Mouse (Mus musculus) CH12.LX (cell line): ENCODE data around the gene Ccdc78. TPM values are rescaled to one million over a fixed set of nuclear protein-coding genes. Genes with fewer than 3 reads are reported as not detected.

Source experiments
- DNase-seq: peaks from one replicate; pipeline ENCODE4 v3.0.0-alpha.2; 2013; ENCODE audit errors: extremely low read depth
- H3K27ac ChIP-seq: 2 replicates; pipeline ENCODE4 v1.5.1; 2012; ENCODE audit warnings: low read depth, mild to moderate bottlenecking, control low read depth, moderate library complexity; ENCODE audit not compliant: insufficient read depth
- H3K27me3 ChIP-seq: replicated peaks from 2 replicates; pipeline ENCODE3; 2012; ENCODE audit warnings: inconsistent platforms
- H3K36me3 ChIP-seq, 2 experiments: replicated peaks in 1 of 2; 2 replicates each; pipeline versions ENCODE3 to v1.6.1; 2012; ENCODE audit warnings: inconsistent platforms in 1 of 2, low read length in 1 of 2, mild to moderate bottlenecking in 1 of 2, mixed read lengths in 1 of 2, moderate library complexity in 1 of 2; ENCODE audit not compliant: control insufficient read depth in 1 of 2, insufficient read depth in 1 of 2
- H3K4me1 ChIP-seq, 2 experiments: 2 replicates each; pipeline ENCODE4 v1.6.1; 2012; ENCODE audit warnings: inconsistent platforms in 1 of 2, moderate library complexity in 1 of 2; ENCODE audit not compliant: insufficient read depth in 2 of 2, control insufficient read depth in 1 of 2
- H3K4me2 ChIP-seq: 2 replicates; pipeline ENCODE4 v1.6.1; 2012; ENCODE audit warnings: low read depth, mild to moderate bottlenecking, control low read depth; ENCODE audit not compliant: poor library complexity, insufficient read depth, severe bottlenecking
- H3K4me3 ChIP-seq, 3 experiments: fragments of 150-350 bp in 1 of 3; sonication (generic) in 1 of 3; replicated peaks in 1 of 3; 2 replicates each; pipeline versions ENCODE3 to v1.5.1; 2011 to 2012; ENCODE audit warnings: low read depth in 2 of 3, low read length in 2 of 3, mild to moderate bottlenecking in 2 of 3, moderate library complexity in 2 of 3, control low read depth in 1 of 3, improper control_type of control experiment in 1 of 3, inconsistent platforms in 1 of 3, mixed read lengths in 1 of 3; ENCODE audit not compliant: poor library complexity in 1 of 3
- H3K79me2 ChIP-seq: replicated peaks from 2 replicates; pipeline ENCODE4 v1.6.1; 2012; ENCODE audit warnings: mild to moderate bottlenecking, moderate library complexity; ENCODE audit not compliant: control insufficient read depth, poor library complexity, insufficient read depth, severe bottlenecking; ENCODE audit errors: extremely low read depth
- H3K9ac ChIP-seq: 2 replicates; pipeline ENCODE4 v1.6.1; 2012; ENCODE audit warnings: low read depth, mild to moderate bottlenecking, control low read depth, moderate library complexity; ENCODE audit not compliant: insufficient read depth
- H3K9me3 ChIP-seq: replicated peaks from 2 replicates; pipeline ENCODE3; 2012; ENCODE audit warnings: low read length, inconsistent platforms, mixed read lengths
- CTCF ChIP-seq, 2 experiments: IDR thresholded peaks in 1 of 2; conservative IDR thresholded peaks in 1 of 2; 2 replicates each; pipeline ENCODE4 v1.5.1; 2011 to 2012; ENCODE audit warnings: low read depth in 2 of 2, low read length in 2 of 2, improper control_type of control experiment in 1 of 2, inconsistent platforms in 1 of 2, mild to moderate bottlenecking in 1 of 2, moderate library complexity in 1 of 2
- ELF1 ChIP-seq: IDR thresholded peaks from 2 replicates; pipeline ENCODE4 v1.6.1; 2014; ENCODE audit warnings: low read depth, mild to moderate bottlenecking, inconsistent platforms, low read length, improper control_type of control experiment
- ETS1 ChIP-seq: conservative IDR thresholded peaks from 2 replicates; pipeline ENCODE4 v1.6.1; 2012; ENCODE audit warnings: low read depth, mild to moderate bottlenecking, inconsistent platforms, low read length, improper control_type of control experiment, moderate library complexity
- GABPA ChIP-seq: IDR thresholded peaks from 2 replicates; pipeline ENCODE4 v1.6.1; 2012; ENCODE audit warnings: low read depth, low read length, improper control_type of control experiment, inconsistent platforms; ENCODE audit not compliant: insufficient replicate concordance
- HCFC1 ChIP-seq: IDR thresholded peaks from 2 replicates; pipeline ENCODE4 v1.6.1; 2012; ENCODE audit warnings: low read depth, mild to moderate bottlenecking, inconsistent platforms, low read length, improper control_type of control experiment
- KAT2A ChIP-seq: IDR thresholded peaks from 2 replicates; pipeline ENCODE4 v1.6.1; 2012; ENCODE audit warnings: low read length, improper control_type of control experiment, inconsistent platforms; ENCODE audit not compliant: insufficient replicate concordance
- MXI1 ChIP-seq: IDR thresholded peaks from 2 replicates; pipeline ENCODE4 v1.6.1; 2011; ENCODE audit warnings: mild to moderate bottlenecking, low read depth, low read length, improper control_type of control experiment
- MYC ChIP-seq: IDR thresholded peaks from 2 replicates; pipeline ENCODE4 v1.6.1; 2011; ENCODE audit warnings: low read depth, mild to moderate bottlenecking, improper control_type of control experiment, low read length
- NELFE ChIP-seq: IDR thresholded peaks from 2 replicates; pipeline ENCODE4 v1.6.1; 2011; ENCODE audit warnings: low read depth, low read length, improper control_type of control experiment
- NRF1 ChIP-seq: IDR thresholded peaks from 2 replicates; pipeline ENCODE4 v1.6.1; 2014; ENCODE audit warnings: low read depth, mild to moderate bottlenecking, inconsistent platforms, low read length, improper control_type of control experiment, moderate library complexity
- POLR2A ChIP-seq: IDR thresholded peaks from 2 replicates; pipeline ENCODE4 v1.6.1; 2011; ENCODE audit warnings: low read depth, mild to moderate bottlenecking, improper control_type of control experiment, low read length
- POLR2AphosphoS2 ChIP-seq: IDR thresholded peaks from 2 replicates; pipeline ENCODE4 v1.6.1; 2011; ENCODE audit warnings: low read depth, low read length, improper control_type of control experiment
- UBTF ChIP-seq: IDR thresholded peaks from 2 replicates; pipeline ENCODE4 v1.6.1; 2012; ENCODE audit warnings: low read depth, mild to moderate bottlenecking, inconsistent platforms, low read length, improper control_type of control experiment, moderate library complexity
- USF1 ChIP-seq: IDR thresholded peaks from 2 replicates; pipeline ENCODE4 v1.6.1; 2014; ENCODE audit warnings: low read depth, mild to moderate bottlenecking, inconsistent platforms, low read length, improper control_type of control experiment
- ZNF384 ChIP-seq: IDR thresholded peaks from 2 replicates; pipeline ENCODE4 v1.6.1; 2012; ENCODE audit warnings: low read depth, low read length, improper control_type of control experiment, inconsistent platforms
- dilution Hi-C: fragments of 300-500 bp; cut with MboI; formaldehyde crosslinking; loops from 2 replicates; pipeline ENCODE4 v1.14.3; 2020; ENCODE audit warnings: low sequenced_read_pairs; ENCODE audit not compliant: extremely low pct_unique_long_range_greater_than_20kb, extremely low pct_ligation_motif_present
- in situ Hi-C: fragments of 300-500 bp; cut with MboI; formaldehyde crosslinking; loops from 3 replicates; pipeline ENCODE4 v1.14.3; 2019; ENCODE audit warnings: low sequenced_read_pairs, low pct_ligation_motif_present, low pct_unique_long_range_greater_than_20kb, mixed read lengths
- polyA plus RNA-seq: library from polyadenylated mRNA; unstranded; fragments of >175 nt; gene quantifications from 2 replicates; pipeline ENCODE4 v1.2.1, GENCODE M21; 2012; ENCODE audit warnings: low read depth; ENCODE audit not compliant: insufficient read length
- total RNA-seq, 2 experiments: library from RNA; depleted of rRNA; stranded (reverse); fragments of 300-350 nt in 1 of 2; fragments of >200 nt in 1 of 2; gene quantifications; 2 replicates each; pipeline ENCODE4 v1.2.3; 2012 to 2014

The Ccdc78 gene
- total and polyA plus RNA-seq, 3 experiments, result 0.13 to 0.40 (median 0.25) TPM

- no peak for DNase-seq
- dilution Hi-C loops, result no loop called here
- Histone ChIP-seq H3K4me2 (no peak overlapping the region), H3K27me3 (no peaks in the 10 kb centered on the region), H3K9ac (no peak overlapping the region), H3K27ac (no peak overlapping the region), H3K9me3 (no peaks in the 10 kb centered on the region), H3K4me1 (peaks cover 26 to 56% of the 10 kb centered on the region in 2 experiments)
- in situ Hi-C loops, result no loop called here
- TF ChIP-seq ZNF384, result no peak
- TF ChIP-seq GABPA, result no peak
- no peak for TF ChIP-seq KAT2A
- no peak for TF ChIP-seq POLR2AphosphoS2
- no peak for TF ChIP-seq UBTF
- no peak for TF ChIP-seq NELFE
- TF ChIP-seq, all 38 proteins: peak for 0
- Histone ChIP-seq H3K36me3 (peaks cover 49 to 70% of the 10 kb centered on the region in 2 experiments), H3K79me2 (peaks cover 14% of the 10 kb centered on the region), H3K4me3 (no peak overlapping the region)
Observed at GRCm38 (mm10) chr17:25828223-25828594, 41.8 kb downstream of the Ccdc78 start.

GRCm38 (mm10) chr17:25828712-25829557 is 42.6 kb downstream of the Ccdc78 start, which contains the start of gene Jmjd8:
Jmjd8 (plus strand) TSS chr17:25828867.
- 0 out of 2 replicates have a peak, but pooled peaks have one; percentile 51 for TF ChIP-seq MXI1
- TF ChIP-seq HCFC1, result peak; percentile 54
- peak; percentile 62 for TF ChIP-seq ELF1
- TF ChIP-seq CTCF (conservative IDR thresholded peaks at IDR 0.05 in 1 of 2, IDR thresholded peaks at IDR 0.05 in 1 of 2; ENCODE audit: low read depth in 2 of 2, low read length in 2 of 2), result peak in 1 of 2 experiments; percentile 43; a peak in 2 of 4 replicates
- 0 out of 2 replicates have a peak, but pooled peaks have one; percentile 21 for TF ChIP-seq NELFE
- TF ChIP-seq USF1, result no peak
- TF ChIP-seq ETS1, result no peak
- TF ChIP-seq UBTF, result no peak
- peak; percentile 42; the same call in 1 of the 2 replicates for TF ChIP-seq MYC
- TF ChIP-seq NRF1, result 0 out of 2 replicates have a peak, but pooled peaks have one; percentile 21
- peak; percentile 26; the same call in 1 of the 2 replicates for TF ChIP-seq POLR2AphosphoS2
- peak; percentile 45; the same call in 1 of the 2 replicates for TF ChIP-seq POLR2A
- TF ChIP-seq, all 38 proteins: peak for 9
- H3K4me3 ChIP-seq, result peak within 1 kb of the TSS; percentile 43 to 64 (median 49)
- peak; percentile 68 for DNase-seq
- peaks cover 49 to 70% of the 10 kb centered on the region in 2 experiments for H3K36me3 ChIP-seq
- H3K9me3 ChIP-seq, result no peaks in the 10 kb centered on the region
- H3K27me3 ChIP-seq, result no peaks in the 10 kb centered on the region
- no peak within 1 kb of the TSS for H3K9ac ChIP-seq
- peak within 1 kb of the TSS; percentile 30 for H3K4me2 ChIP-seq
- peak within 1 kb of the TSS; percentile 1; the same call in 1 of the 2 replicates for H3K27ac ChIP-seq
- peaks cover 14% of the 10 kb centered on the region for H3K79me2 ChIP-seq
- dilution Hi-C loops, result no loop called here
- peaks cover 26 to 61% of the 10 kb centered on the region in 2 experiments for H3K4me1 ChIP-seq
- in situ Hi-C loops, result no loop called here
